Mouse (Mus musculus) CD4-positive, CD25-positive, alpha-beta regulatory T cell, adult 4 months (primary cell): Measurements from ENCODE around the gene Zfp12. TPM values are rescaled to one million over a fixed set of nuclear protein-coding genes. Genes with fewer than 3 reads are reported as not detected.

Experiments
- polyA plus RNA-seq, 2 experiments: library from polyadenylated mRNA; unstranded; fragments of 100-300 nt; shearing (Covaris generic); gene quantifications; one replicate each; pipeline ENCODE4 v1.2.1; 2017

The Zfp12 gene
- polyA plus RNA-seq, 2 experiments from 2014 or later: 3.6 to 4.6 TPM

Other genes starting within 250 kb of the Zfp12 start
- gene Rnf216, start 122.2 kb upstream of the Zfp12 start, polyA plus RNA-seq: 10 to 100 TPM; 38.2 to 39.8 TPM
- gene Olfr718-ps1, start 87.6 kb upstream of the Zfp12 start, polyA plus RNA-seq: under 1 TPM in 1 of 2 experiments, not detected in 1; 0.11 TPM
- gene Rbak, start 54.4 kb upstream of the Zfp12 start, polyA plus RNA-seq: 10 to 100 TPM in 1 of 2 experiments, 1 to 10 TPM in 1; 6.1 to 11.1 TPM
- not detected for gene Spdye4b, start 54.1 kb upstream of the Zfp12 start, polyA plus RNA-seq
- not detected for gene Spdye4a, start 8.3 kb upstream of the Zfp12 start, polyA plus RNA-seq
- gene Zfp316, start 34.9 kb downstream of the Zfp12 start, polyA plus RNA-seq: under 1 TPM; 0.19 to 0.35 TPM
- gene Zfp853, start 58.5 kb downstream of the Zfp12 start, polyA plus RNA-seq: not detected
- gene E130309D02Rik, start 80.2 kb downstream of the Zfp12 start, polyA plus RNA-seq: 1 to 10 TPM; 5.1 to 7.5 TPM
- gene Zdhhc4, start 94.1 kb downstream of the Zfp12 start, polyA plus RNA-seq: 100 to 1,000 TPM in 1 of 2 experiments, 10 to 100 TPM in 1; 54.0 to 104 TPM
- not detected for gene Grid2ip, start 122.2 kb downstream of the Zfp12 start, polyA plus RNA-seq
- 10 to 100 TPM; 74.8 to 77.4 TPM for gene Kdelr2, start 168.7 kb downstream of the Zfp12 start, polyA plus RNA-seq
- gene Daglb, start 229.4 kb downstream of the Zfp12 start, polyA plus RNA-seq: 10 to 100 TPM; 11.5 to 13.7 TPM